Mouse (Mus musculus): ENCODE results near the gene Rrad. TPM values are rescaled to one million over a fixed set of nuclear protein-coding genes. Genes with fewer than 3 reads are reported as not detected.

The Rrad gene
- polyA plus RNA-seq, 2 experiments = 21.4 to 32.4 TPM

GRCm38 (mm10) chr8:104592566-104592965 is 38.6 kb downstream of the Rrad start:
- Histone ChIP-seq H3K27me3 (ENCODE audit: control insufficient read depth, insufficient read depth, low read length) (no peaks in the 10 kb centered on the region), H3K9ac (ENCODE audit: low read depth, low read length, severe bottlenecking) (no peak overlapping the region), H3K27ac (replicated peaks; ENCODE audit: low read depth, low read length) (no peak overlapping the region), H3K4me3 (replicated peaks; ENCODE audit: low read length) (peak overlapping the region; percentile 73; the same call in 1 of the 2 replicates), H3K9me3 (ENCODE audit: control insufficient read depth, low read length) (no peaks in the 10 kb centered on the region), H3K4me1 (ENCODE audit: control insufficient read depth, insufficient read depth, low read length) (peaks cover 7% of the 10 kb centered on the region), H3K36me3 (ENCODE audit: control insufficient read depth, insufficient read depth, low read length) (peaks cover 36% of the 10 kb centered on the region), H3K4me2 (replicated peaks; ENCODE audit: low read depth, low read length, severe bottlenecking) (peak overlapping the region; percentile 85)
- 63% methylated on average over 6 of the region's 6 CpGs for WGBS
- no peak for DNase-seq (ENCODE audit: low spot score)
- no peak for ATAC-seq (ENCODE audit: low FRiP score, low read depth)
- no peak for TF ChIP-seq POLR2A (IDR thresholded peaks at IDR 0.05; ENCODE audit: borderline replicate concordance, extremely low read depth, insufficient read depth, insufficient read length)

- TF ChIP-seq POLR2A (IDR thresholded peaks at IDR 0.05; ENCODE audit: borderline replicate concordance, extremely low read depth, insufficient read depth, insufficient read length) = no peak
- Histone ChIP-seq H3K9ac (ENCODE audit: low read depth, low read length, severe bottlenecking) (peak overlapping the region; percentile 73), H3K4me3 (replicated peaks; ENCODE audit: low read length) (peak overlapping the region; percentile 73), H3K36me3 (ENCODE audit: control insufficient read depth, insufficient read depth, low read length) (peaks cover 32% of the 10 kb centered on the region), H3K4me2 (replicated peaks; ENCODE audit: low read depth, low read length, severe bottlenecking) (peak overlapping the region; percentile 85), H3K4me1 (ENCODE audit: control insufficient read depth, insufficient read depth, low read length) (peaks cover 7% of the 10 kb centered on the region), H3K9me3 (ENCODE audit: control insufficient read depth, low read length) (no peaks in the 10 kb centered on the region), H3K27ac (replicated peaks; ENCODE audit: low read depth, low read length) (peak overlapping the region; percentile 83; the same call in 1 of the 2 replicates), H3K27me3 (ENCODE audit: control insufficient read depth, insufficient read depth, low read length) (no peaks in the 10 kb centered on the region)
- WGBS = 4% methylated on average over 9 of the region's 9 CpGs
- ATAC-seq (ENCODE audit: low FRiP score, low read depth) = no peak
- DNase-seq (ENCODE audit: low spot score) = no peak
These were observed 39.3 kb downstream of the Rrad start for GRCm38 (mm10) chr8:104591856-104592255.

GRCm38 (mm10) chr8:104591133-104591834 is 39.8 kb downstream of the Rrad start, which contains the start of gene Pdp2:
TSS of gene Pdp2 (plus strand) at chr8:104591451.
- under 1% methylated on average over 38 of the region's 44 CpGs for WGBS

GRCm38 (mm10) chr8:104590284-104590683 is 40.8 kb downstream of the Rrad start:
- 0 out of 2 replicates have a peak, but pooled peaks cover 7% of the 10 kb centered on the region for H3K9me3 ChIP-seq (ENCODE audit: control insufficient read depth, low read length)
- H3K36me3 ChIP-seq (ENCODE audit: control insufficient read depth, insufficient read depth, low read length) = peaks cover 17% of the 10 kb centered on the region
- H3K4me3 ChIP-seq (replicated peaks; ENCODE audit: low read length) = no peak overlapping the region
- no peak overlapping the region for H3K27ac ChIP-seq (replicated peaks; ENCODE audit: low read depth, low read length)
- H3K4me1 ChIP-seq (ENCODE audit: control insufficient read depth, insufficient read depth, low read length) = peaks cover 7% of the 10 kb centered on the region
- no peak overlapping the region for H3K4me2 ChIP-seq (replicated peaks; ENCODE audit: low read depth, low read length, severe bottlenecking)
- ATAC-seq (ENCODE audit: low FRiP score, low read depth) = no peak
- H3K9ac ChIP-seq (ENCODE audit: low read depth, low read length, severe bottlenecking) = no peak overlapping the region
- H3K27me3 ChIP-seq (ENCODE audit: control insufficient read depth, insufficient read depth, low read length) = no peaks in the 10 kb centered on the region
- DNase-seq (ENCODE audit: low spot score) = no peak
- TF ChIP-seq POLR2A (IDR thresholded peaks at IDR 0.05; ENCODE audit: borderline replicate concordance, extremely low read depth, insufficient read depth, insufficient read length) = no peak
- WGBS = 90% methylated on average over 3 of the region's 3 CpGs

More at GRCm38 (mm10) chr8:104591133-104591834, 39.8 kb downstream of the Rrad start, which contains the start of gene Pdp2:
- Histone ChIP-seq H3K9me3 (ENCODE audit: control insufficient read depth, low read length) (no peaks in the 10 kb centered on the region), H3K4me1 (ENCODE audit: control insufficient read depth, insufficient read depth, low read length) (peaks cover 7% of the 10 kb centered on the region), H3K36me3 (ENCODE audit: control insufficient read depth, insufficient read depth, low read length) (peaks cover 27% of the 10 kb centered on the region), H3K4me2 (replicated peaks; ENCODE audit: low read depth, low read length, severe bottlenecking) (peak within 1 kb of the TSS; percentile 85), H3K27ac (replicated peaks; ENCODE audit: low read depth, low read length) (peak within 1 kb of the TSS; percentile 83), H3K4me3 (replicated peaks; ENCODE audit: low read length) (peak within 1 kb of the TSS; percentile 73), H3K27me3 (ENCODE audit: control insufficient read depth, insufficient read depth, low read length) (no peaks in the 10 kb centered on the region), H3K9ac (ENCODE audit: low read depth, low read length, severe bottlenecking) (peak within 1 kb of the TSS; percentile 73)
- 0 out of 2 replicates have a peak, but pooled peaks have one; percentile 9 for TF ChIP-seq POLR2A (IDR thresholded peaks at IDR 0.05; ENCODE audit: borderline replicate concordance, extremely low read depth, insufficient read depth, insufficient read length)
- peak; percentile 97 for ATAC-seq (ENCODE audit: low FRiP score, low read depth)
- DNase-seq (ENCODE audit: low spot score) = peak; percentile 94

- TF ChIP-seq POLR2A (IDR thresholded peaks at IDR 0.05; ENCODE audit: borderline replicate concordance, extremely low read depth, insufficient read depth, insufficient read length) = no peak
- ATAC-seq (ENCODE audit: low FRiP score, low read depth) (no peak), DNase-seq (ENCODE audit: low spot score) (no peak)
- H3K36me3 ChIP-seq (ENCODE audit: control insufficient read depth, insufficient read depth, low read length) = no peaks in the 10 kb centered on the region
- H3K4me2 ChIP-seq (replicated peaks; ENCODE audit: low read depth, low read length, severe bottlenecking) = no peak overlapping the region
- H3K9me3 ChIP-seq (ENCODE audit: control insufficient read depth, low read length) = 0 out of 2 replicates have a peak, but pooled peaks cover 8% of the 10 kb centered on the region
- 70% methylated on average over 1 of the region's 1 CpGs for WGBS
- no peak overlapping the region for H3K9ac ChIP-seq (ENCODE audit: low read depth, low read length, severe bottlenecking)
- no peaks in the 10 kb centered on the region for H3K4me1 ChIP-seq (ENCODE audit: control insufficient read depth, insufficient read depth, low read length)
- no peak overlapping the region for H3K27ac ChIP-seq (replicated peaks; ENCODE audit: low read depth, low read length)
- no peak overlapping the region for H3K4me3 ChIP-seq (replicated peaks; ENCODE audit: low read length)
- H3K27me3 ChIP-seq (ENCODE audit: control insufficient read depth, insufficient read depth, low read length) = no peaks in the 10 kb centered on the region
These were observed 46.6 kb downstream of the Rrad start for GRCm38 (mm10) chr8:104584522-104584921.

Other genes starting within 250 kb of the Rrad start
- 18.9 and 21.4 TPM in 2 replicates for gene Cmtm4, start 235.5 kb downstream of the Rrad start, polyA plus RNA-seq (2012; rRNA removed)
- gene Cmtm4, start 235.5 kb downstream of the Rrad start, polyA plus RNA-seq (2014; fragmentation: Nextera tagmentation; extraction: Ambion mirVana) = 4.1 and 4.5 TPM in 2 replicates
- gene Dync1li2, start 188.3 kb downstream of the Rrad start, polyA plus RNA-seq (2012; rRNA removed) = 58.2 and 64.7 TPM in 2 replicates
- 48.8 and 53.5 TPM in 2 replicates for gene Dync1li2, start 188.3 kb downstream of the Rrad start, polyA plus RNA-seq (2014; fragmentation: Nextera tagmentation; extraction: Ambion mirVana)
- gene Terb1, start 121.4 kb downstream of the Rrad start, polyA plus RNA-seq (2012; rRNA removed) = 0.23 and 0.29 TPM in 2 replicates
- 0.44 and 0.48 TPM in 2 replicates for gene Terb1, start 121.4 kb downstream of the Rrad start, polyA plus RNA-seq (2014; fragmentation: Nextera tagmentation; extraction: Ambion mirVana)
- 75.7 and 84.2 TPM in 2 replicates for gene Nae1, start 96.7 kb downstream of the Rrad start, polyA plus RNA-seq (2012; rRNA removed)
- gene Nae1, start 96.7 kb downstream of the Rrad start, polyA plus RNA-seq (2014; fragmentation: Nextera tagmentation; extraction: Ambion mirVana) = 97.1 and 97.8 TPM in 2 replicates
- 0.53 and 1.0 TPM in 2 replicates for gene Car7, start 96.6 kb downstream of the Rrad start, polyA plus RNA-seq (2012; rRNA removed)
- 0.65 and 0.66 TPM in 2 replicates for gene Car7, start 96.6 kb downstream of the Rrad start, polyA plus RNA-seq (2014; fragmentation: Nextera tagmentation; extraction: Ambion mirVana)
- gene Pdp2, start 39.9 kb downstream of the Rrad start, polyA plus RNA-seq (2012; rRNA removed) = 4.9 and 5.0 TPM in 2 replicates
- 9.3 and 9.7 TPM in 2 replicates for gene Pdp2, start 39.9 kb downstream of the Rrad start, polyA plus RNA-seq (2014; fragmentation: Nextera tagmentation; extraction: Ambion mirVana)
- gene Cdh16, start 6.9 kb downstream of the Rrad start, polyA plus RNA-seq (2012; rRNA removed) = 0.29 and 0.62 TPM in 2 replicates
- gene Cdh16, start 6.9 kb downstream of the Rrad start, polyA plus RNA-seq (2014; fragmentation: Nextera tagmentation; extraction: Ambion mirVana) = 0.75 and 0.98 TPM in 2 replicates
- gene Ciao2b, start 10.6 kb upstream of the Rrad start, polyA plus RNA-seq (2012; rRNA removed) = 71.1 and 91.9 TPM in 2 replicates
- 78.4 and 81.9 TPM in 2 replicates for gene Ciao2b, start 10.6 kb upstream of the Rrad start, polyA plus RNA-seq (2014; fragmentation: Nextera tagmentation; extraction: Ambion mirVana)
- 0.03 and 0.20 TPM in 2 replicates for gene Ces2a, start 102.7 kb upstream of the Rrad start, polyA plus RNA-seq (2012; rRNA removed)
- not detected in 2 replicates for gene Ces2a, start 102.7 kb upstream of the Rrad start, polyA plus RNA-seq (2014; fragmentation: Nextera tagmentation; extraction: Ambion mirVana)
- gene Ces2b, start 200.2 kb upstream of the Rrad start, polyA plus RNA-seq (2012; rRNA removed) = 0.13 and 0.14 TPM in 2 replicates
- 0.15 and 0.22 TPM in 2 replicates for gene Ces2b, start 200.2 kb upstream of the Rrad start, polyA plus RNA-seq (2014; fragmentation: Nextera tagmentation; extraction: Ambion mirVana)
- gene Ces2c, start 215.7 kb upstream of the Rrad start, polyA plus RNA-seq (2012; rRNA removed) = 0.03 TPM in 1 of 2 replicates, not detected in the other
- not detected in 2 replicates for gene Ces2c, start 215.7 kb upstream of the Rrad start, polyA plus RNA-seq (2014; fragmentation: Nextera tagmentation; extraction: Ambion mirVana)

Measured in limb, embryonic 14.5 days (tissue).